Mouse (Mus musculus): ENCODE measurements around the gene Bmpr2.
"Not testable (repeated sequence)": the region's sequence is repeated elsewhere in the genome, so short reads cannot be mapped to it uniquely, and the experiment has no call there.

Gene Bmpr2

DNA sequence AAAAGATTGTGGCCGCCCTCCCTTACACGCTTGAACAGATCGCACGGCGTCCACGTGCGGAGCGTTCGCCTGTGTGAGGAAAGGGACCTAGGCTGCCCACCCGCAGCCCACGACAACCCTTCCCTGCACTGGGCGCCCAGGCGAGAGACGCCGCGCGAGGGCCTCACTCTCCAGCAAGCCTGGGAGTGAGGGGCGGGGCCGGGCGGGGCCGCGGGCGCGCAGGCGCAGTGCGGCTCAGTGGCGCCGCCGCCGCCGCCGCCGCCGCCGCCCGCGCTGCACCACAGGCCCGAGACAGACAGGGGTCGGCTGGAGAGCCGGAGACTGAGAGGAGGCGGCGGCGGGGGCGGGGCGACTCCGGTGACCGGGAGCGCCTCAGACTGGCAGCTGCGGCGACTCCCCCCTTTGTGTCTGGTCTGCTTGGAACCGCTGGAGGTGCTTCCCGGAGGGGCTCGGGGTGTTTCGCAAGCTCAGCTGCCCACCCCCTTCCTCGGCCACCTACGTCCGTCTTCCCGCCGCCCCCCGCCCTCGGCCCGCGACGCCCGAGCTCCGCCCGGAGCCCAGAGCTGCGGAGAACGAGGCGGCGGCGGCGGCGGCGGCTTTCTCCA is at the start of gene Bmpr2:
Bmpr2 (plus strand) TSS at position 237 of the 605 bp plus-strand sequence.
- CTCF ChIA-PET, result no interaction called here

DNA sequence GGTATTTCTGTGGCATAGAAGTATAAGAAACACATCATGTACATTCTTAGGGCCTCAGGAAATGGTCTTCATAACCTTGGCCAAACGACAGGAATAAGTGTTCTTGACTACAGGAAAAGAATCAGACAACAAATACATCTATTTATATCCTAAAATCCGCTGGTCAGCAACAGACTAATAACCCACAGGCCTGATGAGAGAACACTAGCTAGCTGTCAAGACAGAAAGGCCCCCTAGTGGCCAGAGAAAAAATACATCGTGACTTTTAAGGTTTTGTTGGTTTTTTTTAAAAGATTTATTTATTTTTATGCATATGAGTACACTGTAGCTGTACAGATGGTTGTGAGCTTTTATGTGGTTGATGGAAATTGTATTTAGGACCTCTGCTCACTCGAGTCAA is 43.3 kb upstream of the Bmpr2 start:
- CTCF ChIA-PET, result interaction anchor here (1.1 kb wide), 1 partner anchor 13 kb away, joined by 4 read pairs; no protein-coding TSS in a partner anchor

DNA sequence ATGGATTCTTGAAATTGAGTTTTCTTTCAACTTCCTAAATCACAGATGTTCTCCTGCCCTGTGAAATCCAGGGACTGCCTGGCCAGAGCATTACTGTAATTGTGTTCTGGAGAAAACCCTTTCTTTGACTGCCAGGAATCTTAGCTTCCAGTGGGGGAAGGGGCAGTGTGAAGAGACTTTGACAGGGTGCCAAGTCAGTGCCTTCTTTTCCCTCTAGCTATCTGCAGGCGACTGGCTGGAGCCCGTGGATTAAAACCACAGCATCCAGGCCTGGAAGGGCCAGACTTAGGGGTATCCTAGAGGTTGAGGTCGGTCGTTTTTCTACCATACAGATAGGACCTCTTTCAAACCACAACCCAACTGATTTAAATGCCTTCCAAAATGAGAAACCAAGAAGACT is 37.5 kb upstream of the Bmpr2 start:
- CTCF ChIA-PET, result no interaction called here

DNA sequence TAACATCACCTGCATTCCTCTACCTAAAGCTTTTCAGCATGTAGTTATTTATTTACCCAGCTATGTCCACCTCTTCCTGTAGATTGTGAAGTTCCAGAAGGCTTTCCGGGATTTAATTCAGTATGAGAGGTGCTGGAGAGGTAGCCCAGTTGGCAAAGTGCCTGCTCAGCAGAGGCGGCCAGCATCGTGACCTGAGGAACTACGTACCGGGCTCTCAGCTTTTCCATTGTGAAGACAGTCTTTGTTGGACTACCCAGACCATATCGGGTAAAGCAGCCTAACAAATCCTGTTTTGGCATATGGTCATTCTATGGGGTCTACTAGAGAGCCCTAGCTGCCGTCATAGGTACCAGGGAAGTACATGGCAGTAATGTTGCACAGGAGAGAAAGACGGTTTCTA is 33.1 kb upstream of the Bmpr2 start:
- CTCF ChIA-PET, result interaction anchor here (0.6 kb wide), 1 partner anchor 20 kb away, joined by 3 read pairs; no protein-coding TSS in a partner anchor

DNA sequence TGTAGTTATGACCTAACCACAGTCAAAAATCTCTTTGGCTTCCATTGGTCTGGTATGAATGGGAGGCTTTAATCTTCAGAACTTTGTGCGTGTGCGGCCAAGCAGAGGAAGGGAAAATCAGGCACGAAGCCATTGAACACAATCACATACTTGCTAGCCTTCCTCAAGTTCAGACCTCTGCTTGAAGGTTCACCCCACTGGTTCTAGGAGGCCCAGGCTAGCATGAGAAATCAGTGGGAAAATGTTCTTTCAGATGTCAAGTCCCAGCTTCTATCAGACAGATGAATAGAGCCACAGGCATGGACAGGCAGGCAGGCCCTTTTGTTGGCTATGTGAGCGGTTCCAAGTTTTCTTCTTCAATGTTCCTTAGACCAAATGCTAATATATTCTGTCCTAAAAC is 32.5 kb upstream of the Bmpr2 start:
- CTCF ChIA-PET, result interaction anchor here (0.6 kb wide), 1 partner anchor 20 kb away, joined by 3 read pairs; no protein-coding TSS in a partner anchor

DNA sequence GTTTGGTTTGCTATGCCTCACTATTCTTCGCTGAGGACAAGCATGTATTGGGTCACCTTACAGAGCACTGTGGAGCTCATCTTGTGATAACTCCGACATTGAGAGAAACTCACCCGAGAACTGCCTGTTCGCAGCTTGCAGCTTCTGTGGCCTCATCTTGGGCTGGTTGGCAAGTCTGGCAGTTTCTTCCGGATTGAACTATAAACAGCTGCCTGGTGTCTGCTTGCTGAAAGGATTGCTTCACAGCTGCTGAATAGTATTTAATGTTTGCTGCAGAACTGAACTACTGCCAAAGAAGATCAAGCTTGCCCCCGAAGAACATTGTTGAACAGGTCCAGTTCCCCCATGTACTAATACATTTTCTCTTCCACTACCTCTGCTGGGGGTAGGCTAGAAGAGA is 29.1 kb upstream of the Bmpr2 start:
- CTCF ChIA-PET, result no interaction called here

DNA sequence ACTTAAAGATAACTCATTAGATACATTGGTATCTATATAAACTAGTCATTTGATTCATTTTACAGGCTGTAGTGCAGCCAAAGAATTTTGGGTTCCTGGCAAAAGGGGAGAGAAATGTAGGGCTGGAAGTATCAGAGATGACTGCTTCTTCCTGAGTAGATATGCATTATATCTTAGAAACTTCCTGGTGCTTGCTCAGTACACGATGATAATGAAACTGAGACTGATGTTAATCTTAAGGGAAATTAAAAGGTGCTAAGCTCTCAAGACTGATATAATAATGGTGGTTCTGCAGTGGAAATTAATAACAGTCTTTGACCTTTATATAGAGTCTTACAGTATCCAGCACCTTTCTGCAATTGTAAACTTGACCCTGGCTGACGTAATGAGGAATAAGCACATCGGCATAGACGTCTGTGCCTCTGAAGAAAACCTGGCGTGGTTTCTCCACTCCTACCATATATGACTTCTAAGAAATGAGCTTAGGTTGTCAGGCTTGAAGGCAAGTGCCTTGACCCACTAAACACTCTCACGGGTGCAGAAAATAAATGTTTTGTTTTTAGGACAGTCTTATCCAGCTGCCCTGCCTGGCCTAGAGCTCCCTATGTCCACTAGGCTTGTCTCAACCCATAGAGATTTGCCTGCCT is 24.3 kb upstream of the Bmpr2 start:
- CTCF ChIA-PET, result no interaction called here

DNA sequence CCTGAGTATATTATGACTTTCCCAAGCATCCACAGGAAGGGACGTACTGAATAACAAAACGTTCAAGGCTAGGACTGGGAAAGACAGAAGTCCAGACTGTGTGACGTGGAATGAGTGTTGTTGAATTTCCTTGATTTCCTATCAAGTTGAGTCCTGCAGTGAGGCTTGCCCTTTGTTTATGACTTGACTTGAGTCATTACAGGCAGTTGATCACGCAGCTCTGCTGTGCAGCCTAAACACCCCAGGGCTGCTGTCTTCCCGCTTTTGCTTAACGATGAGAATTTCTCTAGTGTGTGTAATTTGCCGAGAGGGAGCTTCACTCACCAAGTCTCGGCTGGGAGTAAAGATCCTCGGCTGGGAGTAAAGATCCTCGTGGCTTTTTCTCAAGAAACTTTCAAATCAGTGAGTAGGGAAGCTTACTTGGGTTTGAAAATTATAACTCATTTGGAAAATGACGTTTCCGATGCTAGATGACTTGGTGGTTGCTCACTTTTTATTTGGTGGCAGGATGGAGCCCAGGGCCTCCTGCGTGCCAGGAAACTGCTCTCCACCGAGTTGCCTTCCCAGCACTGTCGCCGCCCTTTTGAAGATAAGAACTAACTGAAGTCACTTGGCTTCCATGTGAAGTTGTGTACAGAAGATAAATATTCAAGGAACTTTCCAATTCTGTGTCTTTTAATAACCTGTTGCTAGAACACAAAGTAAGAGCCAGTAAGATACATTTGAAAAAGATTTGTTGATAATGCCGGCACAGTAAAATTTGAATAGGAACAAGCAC is 23.4 kb upstream of the Bmpr2 start:
- CTCF ChIA-PET, result interaction anchor here (0.7 kb wide), 1 partner anchor 102 kb away, joined by 3 read pairs; no protein-coding TSS in a partner anchor

DNA sequence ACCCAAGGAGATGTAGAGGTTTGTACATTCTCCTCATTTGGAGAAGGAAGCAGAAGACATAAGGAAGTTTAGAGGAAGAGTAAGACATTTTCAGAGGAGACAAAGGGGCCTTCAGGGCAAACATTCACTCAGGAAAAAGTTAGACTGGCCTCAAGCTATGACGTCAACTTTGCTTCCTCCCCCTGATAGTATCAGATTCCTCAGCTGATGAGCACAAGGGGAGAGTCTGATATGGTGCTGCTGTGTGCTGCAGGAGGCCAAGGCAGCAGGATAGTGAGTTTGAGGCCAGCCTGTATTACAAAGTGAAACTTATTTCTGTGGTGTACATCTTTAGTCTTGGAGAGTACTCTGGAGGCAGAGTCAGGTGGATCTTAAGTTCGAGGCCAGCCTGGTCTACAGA is 14.2 kb upstream of the Bmpr2 start:
- CTCF ChIA-PET, result no interaction called here

DNA sequence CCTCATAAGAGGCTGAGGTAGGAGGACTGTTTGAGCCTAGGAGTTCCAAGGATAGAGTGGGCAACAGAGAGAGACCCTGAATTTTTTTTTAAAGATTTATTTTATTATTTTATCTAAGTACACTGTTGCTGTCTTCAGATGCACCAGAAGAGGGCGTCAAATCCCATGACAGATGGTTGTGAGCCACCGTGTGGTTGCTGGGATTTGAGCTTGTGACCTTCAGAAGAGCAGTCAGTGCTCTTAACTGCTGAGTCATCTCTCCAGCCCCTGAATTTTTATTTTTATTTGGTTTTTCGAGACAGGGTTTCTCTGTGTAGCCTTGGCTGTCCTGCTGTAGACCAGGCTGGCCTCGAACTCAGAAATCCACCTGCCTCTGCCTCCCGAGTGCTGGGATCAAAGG is 13.5 kb upstream of the Bmpr2 start:
- CTCF ChIA-PET, result not testable (repeated sequence)

DNA sequence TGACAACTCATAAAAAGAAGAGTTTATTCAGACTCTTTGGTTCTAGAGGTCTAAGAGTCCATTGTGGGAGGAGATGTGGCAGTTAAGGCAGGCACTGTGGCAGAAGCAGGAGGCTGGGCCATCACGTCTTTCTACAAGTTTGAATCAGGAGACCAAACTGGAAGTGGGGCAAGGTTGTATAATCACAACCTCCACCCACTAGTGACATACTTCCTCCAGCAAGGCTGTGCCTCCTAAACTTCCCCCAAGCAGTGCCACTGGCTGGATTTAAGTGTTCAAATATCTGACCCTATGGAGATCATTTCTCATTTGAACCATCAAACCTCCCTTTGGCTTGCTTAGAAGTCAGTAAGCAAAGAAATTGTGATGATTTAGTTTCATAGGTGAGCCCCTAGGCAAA is 7.9 kb upstream of the Bmpr2 start:
- CTCF ChIA-PET, result no interaction called here

DNA sequence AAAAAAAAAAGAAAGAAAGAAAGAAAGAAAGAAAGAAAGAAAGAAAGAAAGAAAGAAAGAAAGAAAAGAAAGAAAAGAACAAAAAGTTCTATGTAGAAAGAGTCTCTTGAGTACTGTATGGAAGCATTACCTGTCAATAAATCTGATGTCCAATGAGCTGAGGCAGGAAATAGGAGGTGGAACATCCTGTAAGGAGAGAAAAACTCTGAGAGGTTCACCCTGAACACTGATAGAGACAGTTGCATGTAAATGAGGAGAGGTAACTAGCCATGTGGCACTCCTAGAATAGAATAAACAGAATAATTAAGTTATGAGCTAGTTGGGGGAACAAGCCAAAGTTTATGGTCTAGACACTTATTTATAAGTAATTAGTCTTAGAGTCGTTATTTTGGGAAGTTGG is 4.9 kb upstream of the Bmpr2 start:
- CTCF ChIA-PET, result interaction anchor here (0.7 kb wide), 2 partner anchors 420 to 1142 kb away, joined by 7 to 9 read pairs; no protein-coding TSS in a partner anchor

DNA sequence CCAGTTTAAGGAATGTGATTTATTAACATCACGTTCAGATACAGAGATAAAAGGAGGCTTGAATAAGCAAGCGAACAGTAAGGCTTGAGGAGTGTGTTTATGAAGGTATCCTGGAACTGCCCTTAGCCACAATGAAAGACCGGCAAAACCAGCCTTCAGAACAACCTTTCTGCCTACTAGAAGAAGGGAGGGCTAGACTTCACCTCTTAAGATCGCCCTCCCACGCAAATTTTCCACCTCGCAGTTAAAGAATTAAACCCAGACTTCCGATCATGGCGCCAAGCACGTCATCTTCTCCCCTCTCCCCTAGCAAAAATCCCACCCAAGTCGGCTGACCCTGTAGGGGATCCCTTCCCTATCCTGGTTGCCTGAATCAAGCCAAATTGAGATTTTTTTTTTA is 992 bp upstream of the Bmpr2 start:
- CTCF ChIA-PET, result no interaction called here

DNA sequence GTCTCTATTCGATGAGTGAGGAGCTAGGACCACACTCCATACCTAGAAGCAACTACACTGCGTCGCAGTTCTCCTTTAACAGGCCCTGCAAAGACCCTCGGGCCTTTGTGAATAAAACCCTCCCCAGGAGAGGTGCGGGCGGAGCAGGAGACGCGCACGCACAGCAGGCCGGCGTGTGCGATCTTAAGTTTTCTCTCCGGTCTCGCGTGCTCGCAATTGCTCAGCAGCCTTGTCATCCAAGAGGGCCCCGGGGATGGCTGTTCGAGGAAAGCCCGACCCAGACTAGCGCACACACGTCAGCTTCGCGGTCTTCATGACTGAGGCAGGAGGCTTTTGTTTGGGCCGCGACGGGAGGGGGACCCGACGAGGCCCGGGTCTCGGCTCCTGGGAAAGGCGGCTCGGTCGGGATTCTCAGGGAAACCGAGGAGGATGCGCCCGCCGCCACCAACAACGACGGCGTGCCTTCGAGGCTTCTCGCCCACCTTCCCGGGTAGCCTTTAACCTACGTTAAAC is 493 bp upstream of the Bmpr2 start:
- CTCF ChIA-PET, result no interaction called here

DNA sequence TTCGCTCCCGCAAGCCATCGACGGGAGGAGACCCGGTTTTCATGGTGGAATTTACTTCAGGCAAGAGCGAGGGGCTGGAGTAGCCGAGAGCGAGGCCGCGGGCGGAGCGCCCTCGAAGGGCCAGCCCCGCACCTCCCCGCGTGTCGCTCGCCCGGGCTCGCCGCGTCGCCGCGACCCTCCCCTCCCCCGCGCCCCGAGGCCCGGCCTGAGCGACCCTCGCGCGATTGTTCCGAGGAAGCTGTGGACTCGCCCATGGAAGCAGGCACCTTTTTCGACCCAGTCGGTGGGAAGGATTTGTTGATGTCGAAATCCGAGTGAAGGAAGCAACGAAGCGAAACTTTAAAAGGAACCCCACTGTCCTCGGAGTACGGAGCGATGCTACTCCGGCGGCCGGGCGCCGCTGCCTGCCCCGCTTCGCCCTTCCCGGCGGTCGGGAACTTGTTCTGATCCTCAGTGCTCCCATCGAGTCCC is 616 bp downstream of the Bmpr2 start:
- CTCF ChIA-PET, result no interaction called here

DNA sequence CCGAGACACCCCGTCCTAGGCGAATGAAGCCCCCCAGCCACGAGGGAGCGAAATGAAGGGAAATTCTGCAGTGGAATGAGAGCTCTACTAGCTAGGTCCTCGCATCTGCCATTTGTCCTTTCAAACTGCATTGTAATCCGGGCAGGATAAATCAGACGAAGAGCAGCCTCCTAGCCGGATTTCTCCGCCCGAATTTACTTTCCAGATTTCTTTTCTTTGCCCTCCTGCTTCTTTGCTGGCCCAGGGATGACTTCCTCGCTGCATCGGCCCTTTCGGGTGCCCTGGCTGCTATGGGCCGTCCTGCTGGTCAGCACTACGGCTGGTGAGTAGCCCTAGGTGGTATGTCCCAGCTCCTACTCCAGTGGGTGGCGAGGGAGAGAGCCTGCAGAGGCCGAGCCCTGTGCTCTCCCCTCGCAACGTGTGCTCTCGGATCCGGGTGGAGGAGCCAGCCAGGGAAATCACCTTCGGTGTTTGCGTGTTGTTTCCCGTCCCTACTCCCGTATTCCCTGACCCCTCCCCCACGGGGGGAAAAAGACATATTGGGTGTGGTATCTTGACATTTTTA is 1.3 kb downstream of the Bmpr2 start:
- CTCF ChIA-PET, result interaction anchor here (0.6 kb wide), 1 partner anchor 1095 kb away, joined by 9 read pairs; no protein-coding TSS in a partner anchor

DNA sequence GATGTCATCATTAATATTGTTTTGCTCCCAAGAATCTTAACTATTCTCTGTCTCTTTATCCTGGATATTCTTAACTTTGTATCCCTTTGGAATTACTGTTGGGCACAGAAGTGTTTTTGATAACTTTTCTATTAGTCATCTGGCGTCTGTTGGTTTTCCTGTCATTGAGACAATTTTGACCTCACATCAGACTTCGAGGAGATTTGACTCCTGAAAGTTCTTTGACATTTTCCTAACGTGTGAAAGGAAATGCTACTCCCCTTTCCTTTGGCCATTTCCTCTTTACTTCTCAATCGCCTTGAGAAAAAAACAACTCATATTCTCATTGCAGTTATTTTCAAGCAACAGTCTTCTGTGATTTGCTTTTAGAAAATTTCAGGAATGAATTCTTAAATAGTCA is 2.1 kb downstream of the Bmpr2 start:
- CTCF ChIA-PET, result no interaction called here

DNA sequence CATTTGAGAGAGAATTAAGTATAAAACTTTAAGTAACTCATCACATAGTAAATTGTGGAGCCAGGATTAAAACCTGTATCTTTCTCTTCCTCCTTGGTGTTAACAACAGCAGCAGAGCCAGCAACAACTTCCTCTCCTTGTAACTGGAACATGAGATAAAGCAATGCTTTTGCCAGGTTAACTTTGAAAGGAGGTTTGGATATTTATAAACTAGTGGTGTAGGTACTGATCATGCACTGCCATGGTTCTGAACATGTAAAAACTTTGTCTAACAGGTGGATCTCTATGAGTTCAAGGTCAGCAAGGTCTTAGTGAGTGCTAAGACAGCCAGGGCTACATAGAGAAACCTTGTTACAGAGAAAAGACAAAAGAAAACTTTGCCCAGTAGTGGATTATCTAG is 3.4 kb downstream of the Bmpr2 start:
- CTCF ChIA-PET, result no interaction called here

DNA sequence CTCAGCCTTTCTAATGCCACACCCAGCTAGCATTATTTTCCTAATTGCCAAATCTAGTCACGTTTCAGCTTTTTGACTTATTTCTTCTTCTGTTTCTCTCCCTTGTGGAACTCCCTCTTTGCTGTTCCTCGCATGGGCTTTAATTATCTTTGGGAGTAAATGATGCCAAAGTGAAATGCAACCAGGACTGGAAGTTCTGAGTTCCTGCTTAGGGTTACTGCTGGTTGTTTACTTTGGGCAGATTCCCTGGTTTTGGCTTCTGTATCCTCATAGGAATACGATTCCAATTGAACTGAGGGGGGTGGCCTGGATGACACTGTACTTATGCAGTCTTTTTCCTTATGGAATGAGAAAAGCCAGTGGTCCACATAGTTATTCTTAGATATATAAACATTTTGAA is 8.7 kb downstream of the Bmpr2 start:
- CTCF ChIA-PET, result no interaction called here

DNA sequence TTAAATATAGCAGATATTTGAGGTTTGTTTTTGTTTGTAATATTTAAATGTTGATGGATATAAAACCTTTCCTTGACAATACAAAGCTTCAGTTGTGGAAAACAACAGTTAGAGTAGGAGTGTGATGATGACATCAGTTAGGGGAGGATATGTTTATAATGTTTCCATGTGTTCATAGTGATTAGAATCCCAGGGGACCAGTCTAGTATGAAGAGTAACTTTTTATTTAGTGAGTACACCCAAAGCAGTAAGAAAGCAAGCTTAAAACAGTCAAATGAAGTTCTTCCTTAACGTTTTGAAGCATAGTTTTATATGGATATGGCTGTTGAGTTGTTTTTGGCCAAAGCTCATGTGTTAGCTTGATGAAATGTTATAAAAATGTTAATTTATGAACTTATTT is 17.9 kb downstream of the Bmpr2 start:
- CTCF ChIA-PET, result no interaction called here

DNA sequence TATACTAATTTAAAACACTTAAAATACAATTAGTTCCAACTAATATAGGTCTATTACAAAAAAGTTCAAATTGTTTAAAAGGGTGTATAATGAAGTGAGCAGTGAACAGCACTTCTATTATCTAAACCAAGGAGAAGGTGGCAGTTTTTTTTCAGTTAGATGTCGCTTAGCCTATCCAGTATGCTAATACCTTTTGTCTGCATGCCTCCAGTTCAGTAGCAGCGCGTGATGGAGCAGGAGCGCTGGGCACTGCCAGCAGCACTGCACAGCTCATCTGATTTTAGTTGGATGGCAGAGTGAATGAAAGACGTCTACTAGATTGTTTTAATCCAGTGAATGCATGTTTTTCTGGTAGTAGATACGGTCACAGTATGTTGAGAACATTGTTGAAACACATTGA is 25.8 kb downstream of the Bmpr2 start:
- CTCF ChIA-PET, result interaction anchor here (0.5 kb wide), 1 partner anchor 19 kb away, joined by 4 read pairs; no protein-coding TSS in a partner anchor

DNA sequence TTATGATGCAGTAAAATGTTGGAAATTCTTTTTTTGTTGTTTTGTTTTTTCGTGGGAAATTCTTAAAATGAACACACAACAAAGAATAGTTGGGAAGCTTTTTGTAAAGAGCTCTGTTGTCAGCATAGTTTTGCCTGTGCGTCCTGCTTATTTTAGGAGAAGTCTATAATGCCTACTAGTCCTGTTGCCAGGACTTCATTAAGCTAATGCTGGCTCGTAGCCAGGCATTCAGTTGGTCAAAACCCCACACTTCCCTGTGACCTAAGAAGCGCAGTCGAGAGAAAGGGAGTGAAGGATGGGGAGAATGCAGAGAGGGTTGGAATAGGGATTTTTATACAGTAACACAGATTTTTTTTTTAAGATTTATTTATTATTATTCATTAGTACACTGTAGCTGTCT is 26.5 kb downstream of the Bmpr2 start:
- CTCF ChIA-PET, result interaction anchor here (0.5 kb wide), 1 partner anchor 19 kb away, joined by 4 read pairs; no protein-coding TSS in a partner anchor

All from spleen, embryonic (tissue).